Mouse (Mus musculus): ENCODE results near the gene Thyn1. TPM values are rescaled to one million over a fixed set of nuclear protein-coding genes. Genes with fewer than 3 reads are reported as not detected.
A peak's percentile ranks its signal among the peaks of the same experiment; 100 is the strongest.

Thyn1 gene
- polyA plus RNA-seq, 1 experiment: 93.5 TPM

DNA sequence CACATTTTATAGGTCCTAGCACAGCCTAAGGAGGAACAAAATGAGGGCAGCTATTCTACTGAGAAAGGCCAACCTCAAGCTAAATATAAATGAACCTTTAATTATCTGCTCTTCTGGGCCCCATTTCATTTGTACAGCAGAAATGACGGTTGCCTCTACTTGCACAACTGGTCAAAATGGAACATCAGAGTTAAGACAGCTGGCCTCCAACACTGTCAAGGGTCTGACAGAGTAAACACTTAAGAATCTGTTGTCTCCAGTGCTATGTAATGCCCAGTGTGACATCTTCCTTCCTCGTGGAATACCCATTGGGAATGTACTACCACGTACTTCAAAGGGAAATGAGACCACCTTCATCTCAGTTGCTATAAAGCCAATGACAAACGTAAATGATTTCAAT lies 12.1 kb downstream of the Thyn1 start:
- no peaks in the 10 kb centered on the region; the same call in 1 of the 2 replicates for H3K4me1 ChIP-seq (ENCODE audit: control insufficient read depth, insufficient read depth, low read length)
- H3K27me3 ChIP-seq (ENCODE audit: control insufficient read depth, insufficient read depth, low read length): no peaks in the 10 kb centered on the region
- no peak for DNase-seq
- TF ChIP-seq POLR2A (IDR thresholded peaks at IDR 0.05; ENCODE audit: borderline replicate concordance, insufficient read depth, low read length) (no peak), CTCF (IDR thresholded peaks at IDR 0.05; ENCODE audit: borderline replicate concordance, insufficient read depth, low read depth, low read length) (no peak)
- no peak overlapping the region for H3K4me3 ChIP-seq (replicated peaks; ENCODE audit: insufficient read depth, low read depth, low read length)
- no peak overlapping the region for H3K27ac ChIP-seq (ENCODE audit: insufficient read depth, low read length)
- 88% methylated on average over 4 of the region's 4 CpGs for WGBS

DNA sequence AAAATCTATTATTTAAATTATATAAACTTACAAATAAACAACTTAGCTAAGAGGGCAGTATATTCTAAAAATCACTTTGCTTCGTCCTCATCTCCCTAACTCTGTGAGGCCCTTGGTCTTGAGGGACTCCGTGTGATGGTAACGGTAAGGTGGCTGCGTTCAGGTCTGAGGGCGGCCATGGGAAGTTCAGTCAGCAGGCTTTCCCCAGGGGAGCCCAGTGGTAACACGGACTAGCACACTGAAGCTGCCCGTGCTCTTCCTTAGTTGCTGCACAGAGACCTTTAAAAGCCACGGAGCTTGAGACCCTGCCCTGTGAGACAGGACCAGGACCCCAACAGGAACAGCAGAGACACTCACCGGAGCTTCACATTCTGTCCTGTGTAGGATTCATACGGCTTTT lies 19.5 kb downstream of the Thyn1 start:
- DNase-seq: no peak
- 93% methylated on average over 10 of the region's 10 CpGs for WGBS
- Histone ChIP-seq H3K27me3 (ENCODE audit: control insufficient read depth, insufficient read depth, low read length) (no peaks in the 10 kb centered on the region), H3K4me3 (replicated peaks; ENCODE audit: insufficient read depth, low read depth, low read length) (no peak overlapping the region), H3K4me1 (ENCODE audit: control insufficient read depth, insufficient read depth, low read length) (peaks cover 8% of the 10 kb centered on the region; the same call in 1 of the 2 replicates), H3K27ac (ENCODE audit: insufficient read depth, low read length) (no peak overlapping the region)
- TF ChIP-seq CTCF (IDR thresholded peaks at IDR 0.05; ENCODE audit: borderline replicate concordance, insufficient read depth, low read depth, low read length) (no peak), POLR2A (IDR thresholded peaks at IDR 0.05; ENCODE audit: borderline replicate concordance, insufficient read depth, low read length) (no peak)

DNA sequence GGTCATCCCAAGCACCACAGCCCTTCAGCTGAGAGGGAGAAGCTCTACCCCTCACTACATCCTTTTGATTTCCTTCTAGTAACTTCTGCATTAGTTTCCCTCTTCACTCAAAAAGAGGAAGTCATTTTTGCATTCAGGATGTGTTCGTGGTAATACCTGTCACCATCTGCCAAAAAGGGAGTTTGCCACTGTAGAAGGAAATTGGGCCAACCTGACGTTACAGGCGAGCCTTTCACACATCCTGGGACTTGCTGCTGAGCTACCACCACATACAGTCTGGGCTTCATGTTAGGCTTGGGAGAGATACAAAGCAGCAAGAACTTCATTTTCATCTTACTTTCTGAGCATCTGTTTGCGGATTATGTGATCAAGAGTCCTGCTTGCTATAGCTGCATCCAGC lies 24.2 kb downstream of the Thyn1 start:
- DNase-seq: no peak
- peaks cover 19% of the 10 kb centered on the region; the same call in 1 of the 2 replicates for H3K4me1 ChIP-seq (ENCODE audit: control insufficient read depth, insufficient read depth, low read length)
- H3K4me3 ChIP-seq (replicated peaks; ENCODE audit: insufficient read depth, low read depth, low read length): no peak overlapping the region
- TF ChIP-seq CTCF (IDR thresholded peaks at IDR 0.05; ENCODE audit: borderline replicate concordance, insufficient read depth, low read depth, low read length): no peak
- no peak for TF ChIP-seq POLR2A (IDR thresholded peaks at IDR 0.05; ENCODE audit: borderline replicate concordance, insufficient read depth, low read length)
- WGBS: 24% methylated on average over 4 of the region's 4 CpGs
- no peaks in the 10 kb centered on the region for H3K27me3 ChIP-seq (ENCODE audit: control insufficient read depth, insufficient read depth, low read length)
- no peak overlapping the region for H3K27ac ChIP-seq (ENCODE audit: insufficient read depth, low read length)

DNA sequence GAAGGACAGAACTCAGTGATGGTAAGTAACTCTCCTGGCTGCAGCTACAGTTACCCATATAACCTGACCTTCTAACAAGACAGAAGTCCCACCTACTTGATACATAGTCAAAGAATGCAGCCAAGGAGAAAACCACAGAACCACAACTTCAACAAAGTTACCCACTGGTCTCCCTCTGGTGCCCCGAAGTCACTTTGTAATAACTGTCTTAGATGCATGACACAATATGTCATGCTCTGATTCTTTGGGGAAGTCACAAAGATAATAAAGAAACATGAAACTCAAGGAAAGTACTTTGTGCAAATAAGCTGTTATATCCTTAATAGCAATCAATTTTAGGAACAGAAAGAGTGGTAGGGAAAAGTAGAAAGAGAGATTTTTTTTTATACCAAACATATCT lies 27.2 kb downstream of the Thyn1 start:
- DNase-seq: no peak
- Histone ChIP-seq H3K27ac (ENCODE audit: insufficient read depth, low read length) (no peak overlapping the region), H3K4me1 (ENCODE audit: control insufficient read depth, insufficient read depth, low read length) (peaks cover 19% of the 10 kb centered on the region; the same call in 1 of the 2 replicates), H3K4me3 (replicated peaks; ENCODE audit: insufficient read depth, low read depth, low read length) (no peak overlapping the region), H3K27me3 (ENCODE audit: control insufficient read depth, insufficient read depth, low read length) (no peaks in the 10 kb centered on the region)
- WGBS: 41% methylated on average over 1 of the region's 1 CpGs
- no peak for TF ChIP-seq CTCF (IDR thresholded peaks at IDR 0.05; ENCODE audit: borderline replicate concordance, insufficient read depth, low read depth, low read length)
- no peak for TF ChIP-seq POLR2A (IDR thresholded peaks at IDR 0.05; ENCODE audit: borderline replicate concordance, insufficient read depth, low read length)

DNA sequence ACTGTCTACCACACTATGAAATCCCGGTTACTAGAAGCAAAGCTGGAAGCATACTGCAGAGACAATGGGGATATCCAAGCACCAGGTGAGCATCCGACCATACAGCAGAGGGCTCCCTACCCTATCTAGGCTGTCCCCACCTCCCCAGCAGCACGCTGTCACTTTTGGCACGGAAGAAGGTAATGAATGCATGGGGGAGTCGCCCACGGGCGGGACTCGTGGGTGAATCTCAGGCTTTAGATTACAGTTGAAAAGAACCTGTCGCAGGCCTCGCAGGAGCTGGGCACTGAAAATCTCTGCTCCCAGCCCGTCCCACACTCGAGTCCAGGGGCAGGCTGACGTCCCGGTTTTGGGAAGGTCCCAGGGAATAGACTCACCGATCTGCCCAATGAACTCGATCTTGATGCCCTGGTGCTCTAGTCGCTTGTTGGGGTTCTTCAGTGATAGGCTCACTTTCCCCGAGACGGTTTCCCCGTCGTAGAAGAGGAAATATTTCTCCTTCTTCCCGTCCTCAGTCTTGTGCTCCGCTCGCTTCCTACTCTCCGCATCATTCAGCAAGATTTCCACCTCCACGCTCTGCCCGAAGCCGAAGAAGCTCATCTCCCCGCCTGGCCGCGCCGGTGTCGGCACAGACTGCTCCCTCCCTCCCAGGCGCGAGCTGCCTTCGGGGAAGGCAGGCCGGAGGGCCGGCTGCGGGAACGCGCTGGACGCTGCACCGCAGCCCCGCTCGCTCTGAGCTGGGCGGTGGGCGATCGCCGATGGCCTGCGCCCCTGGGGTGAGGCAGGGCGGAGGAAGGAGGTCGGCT lies 29.7 kb downstream of the Thyn1 start:
- TF ChIP-seq POLR2A (IDR thresholded peaks at IDR 0.05; ENCODE audit: borderline replicate concordance, insufficient read depth, low read length) (no peak), CTCF (IDR thresholded peaks at IDR 0.05; ENCODE audit: borderline replicate concordance, insufficient read depth, low read depth, low read length) (peak; percentile 36; the same call in 1 of the 2 replicates)
- no peaks in the 10 kb centered on the region for H3K27me3 ChIP-seq (ENCODE audit: control insufficient read depth, insufficient read depth, low read length)
- H3K4me3 ChIP-seq (replicated peaks; ENCODE audit: insufficient read depth, low read depth, low read length): peak overlapping the region; percentile 83
- under 1% methylated on average over 52 of the region's 52 CpGs for WGBS
- DNase-seq: peak; percentile 71 to 78
- H3K4me1 ChIP-seq (ENCODE audit: control insufficient read depth, insufficient read depth, low read length): peaks cover 10% of the 10 kb centered on the region; the same call in 1 of the 2 replicates
- peak overlapping the region; percentile 87 for H3K27ac ChIP-seq (ENCODE audit: insufficient read depth, low read length)

DNA sequence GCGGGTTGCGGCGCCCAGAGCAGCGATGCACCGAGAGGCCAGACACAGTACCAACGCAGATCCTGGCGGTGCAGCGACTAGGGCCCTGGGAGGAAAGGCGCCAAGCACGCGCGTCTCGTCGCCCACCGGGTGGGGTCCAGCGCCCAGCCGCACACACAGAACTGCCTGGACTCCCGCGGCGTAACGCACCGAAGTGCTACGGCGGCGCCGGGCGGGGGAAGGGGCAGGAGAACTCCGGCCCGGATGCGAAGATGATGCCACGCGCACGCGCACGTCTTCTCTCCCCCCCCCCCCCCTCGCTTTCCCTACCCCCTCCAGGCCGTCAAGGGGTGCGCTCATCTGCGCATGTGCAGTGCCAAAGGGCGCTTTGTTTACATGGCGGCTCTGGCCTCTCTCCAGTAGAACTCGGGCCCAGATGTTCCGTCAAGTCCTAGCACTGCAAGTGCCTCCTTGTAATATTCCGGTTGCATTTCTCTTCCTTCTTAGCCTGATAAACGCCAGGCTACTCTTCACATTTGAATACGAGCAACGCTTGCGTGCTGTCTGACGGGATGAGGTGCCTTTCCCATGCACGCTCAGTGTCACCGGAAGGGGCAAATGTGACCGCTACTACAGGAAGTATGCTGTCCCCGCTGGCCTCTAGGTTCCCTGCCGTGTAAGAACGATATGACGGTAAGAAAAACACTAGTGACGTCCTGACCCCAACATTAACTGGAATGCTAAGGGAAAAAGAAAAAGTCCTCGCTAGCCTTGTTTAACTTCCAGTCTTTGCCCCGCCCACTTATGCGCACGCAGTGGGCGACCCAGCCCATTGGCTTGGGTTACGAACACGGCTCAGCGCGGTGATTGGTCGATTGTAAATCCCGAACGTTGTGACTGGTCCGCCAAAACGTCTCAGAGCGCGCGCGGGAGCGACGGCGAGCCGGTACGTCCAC lies 30.6 kb downstream of the Thyn1 start, which contains the start of the genes Vps26b and Ncapd3:
Gene Vps26b (minus strand): TSS at position 238 of the 935 bp plus-strand sequence.
Gene Ncapd3 (plus strand): TSS at position 348 of the 935 bp plus-strand sequence.
- H3K4me3 ChIP-seq (replicated peaks; ENCODE audit: insufficient read depth, low read depth, low read length): peak within 1 kb of the TSS; percentile 83
- peak; percentile 96 to 97 for DNase-seq
- H3K4me1 ChIP-seq (ENCODE audit: control insufficient read depth, insufficient read depth, low read length): peaks cover 5% of the 10 kb centered on the region; the same call in 1 of the 2 replicates
- TF ChIP-seq CTCF (IDR thresholded peaks at IDR 0.05; ENCODE audit: borderline replicate concordance, insufficient read depth, low read depth, low read length): no peak; the same call in 1 of the 2 replicates
- TF ChIP-seq POLR2A (IDR thresholded peaks at IDR 0.05; ENCODE audit: borderline replicate concordance, insufficient read depth, low read length): peak; percentile 87
- under 1% methylated on average over 73 of the region's 80 CpGs for WGBS
- H3K27ac ChIP-seq (ENCODE audit: insufficient read depth, low read length): peak within 1 kb of the TSS; percentile 87
- no peaks in the 10 kb centered on the region for H3K27me3 ChIP-seq (ENCODE audit: control insufficient read depth, insufficient read depth, low read length)

DNA sequence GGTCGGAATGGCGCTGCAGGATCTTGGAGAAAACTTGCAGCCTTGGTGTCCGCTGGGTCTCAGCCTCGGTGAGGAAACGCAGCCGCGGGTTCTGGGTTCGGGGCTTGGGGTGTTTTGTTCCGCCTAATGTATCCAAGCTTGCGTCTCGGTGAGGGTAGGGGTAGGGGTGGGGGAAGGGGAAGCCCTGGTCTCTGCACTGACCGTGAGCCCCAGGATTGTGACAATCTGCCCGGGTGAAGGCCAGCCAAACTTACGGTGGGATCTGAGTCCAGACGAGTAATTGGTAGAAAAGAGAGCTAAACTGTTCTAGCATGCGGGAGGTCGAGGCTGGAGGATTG lies 31.2 kb downstream of the Thyn1 start:
- H3K27ac ChIP-seq (ENCODE audit: insufficient read depth, low read length): no peak overlapping the region
- H3K4me1 ChIP-seq (ENCODE audit: control insufficient read depth, insufficient read depth, low read length): peaks cover 5% of the 10 kb centered on the region; the same call in 1 of the 2 replicates
- H3K4me3 ChIP-seq (replicated peaks; ENCODE audit: insufficient read depth, low read depth, low read length): peak overlapping the region; percentile 83
- under 1% methylated on average over 17 of the region's 17 CpGs for WGBS
- TF ChIP-seq CTCF (IDR thresholded peaks at IDR 0.05; ENCODE audit: borderline replicate concordance, insufficient read depth, low read depth, low read length) (no peak), POLR2A (IDR thresholded peaks at IDR 0.05; ENCODE audit: borderline replicate concordance, insufficient read depth, low read length) (0 out of 2 replicates have a peak, but pooled peaks have one; percentile 51)
- no peaks in the 10 kb centered on the region for H3K27me3 ChIP-seq (ENCODE audit: control insufficient read depth, insufficient read depth, low read length)
- DNase-seq: no peak

Data from cerebellum, adult 2 months (tissue).